Mouse (Mus musculus): ENCODE data around the gene Rasgef1b.

Rasgef1b gene

GRCm38 (mm10) chr5:99602244-99603023 is 126.4 kb downstream of the Rasgef1b start:
- no peak for DNase-seq (ENCODE audit: low read depth, low spot score)

GRCm38 (mm10) chr5:99599376-99599775 is 129.5 kb downstream of the Rasgef1b start:
- no peak for DNase-seq (ENCODE audit: low read depth, low spot score)

GRCm38 (mm10) chr5:99598470-99599110 is 130.3 kb downstream of the Rasgef1b start:
- DNase-seq (ENCODE audit: low read depth, low spot score), result no peak

GRCm38 (mm10) chr5:99597701-99598100 is 131.2 kb downstream of the Rasgef1b start:
- no peak for DNase-seq (ENCODE audit: low read depth, low spot score)

GRCm38 (mm10) chr5:99591348-99591747 is 137.5 kb downstream of the Rasgef1b start:
- no peak for DNase-seq (ENCODE audit: low read depth, low spot score)

GRCm38 (mm10) chr5:99590539-99590938 is 138.3 kb downstream of the Rasgef1b start:
- no peak for DNase-seq (ENCODE audit: low read depth, low spot score)

- DNase-seq (ENCODE audit: low read depth, low spot score), result no peak
Observed at GRCm38 (mm10) chr5:99587994-99588393, 140.9 kb downstream of the Rasgef1b start.

GRCm38 (mm10) chr5:99587589-99587988 is 141.3 kb downstream of the Rasgef1b start:
- DNase-seq (ENCODE audit: low read depth, low spot score), result no peak

GRCm38 (mm10) chr5:99586287-99586686 is 142.6 kb downstream of the Rasgef1b start:
- DNase-seq (ENCODE audit: low read depth, low spot score), result no peak

GRCm38 (mm10) chr5:99585166-99585898 is 143.5 kb downstream of the Rasgef1b start:
- DNase-seq (ENCODE audit: low read depth, low spot score), result no peak

GRCm38 (mm10) chr5:99584266-99584665 is 144.6 kb downstream of the Rasgef1b start:
- peak; percentile 29 for DNase-seq (ENCODE audit: low read depth, low spot score)

- DNase-seq (ENCODE audit: low read depth, low spot score), result no peak
Observed at GRCm38 (mm10) chr5:99582055-99582454, 146.8 kb downstream of the Rasgef1b start.

- DNase-seq (ENCODE audit: low read depth, low spot score), result peak; percentile 50
Observed at GRCm38 (mm10) chr5:99578692-99579091, 150.2 kb downstream of the Rasgef1b start.

- DNase-seq (ENCODE audit: low read depth, low spot score), result no peak
Observed at GRCm38 (mm10) chr5:99575897-99576296, 153.0 kb downstream of the Rasgef1b start.

GRCm38 (mm10) chr5:99564501-99565323 is 164.2 kb downstream of the Rasgef1b start:
- DNase-seq (ENCODE audit: low read depth, low spot score), result no peak

GRCm38 (mm10) chr5:99562096-99562495 is 166.8 kb downstream of the Rasgef1b start:
- DNase-seq (ENCODE audit: low read depth, low spot score), result no peak

GRCm38 (mm10) chr5:99559814-99560213 is 169.1 kb downstream of the Rasgef1b start:
- DNase-seq (ENCODE audit: low read depth, low spot score), result no peak

- DNase-seq (ENCODE audit: low read depth, low spot score), result no peak
Observed at GRCm38 (mm10) chr5:99558231-99558630, 170.6 kb downstream of the Rasgef1b start.

- peak; percentile 55 for DNase-seq (ENCODE audit: low read depth, low spot score)
Observed at GRCm38 (mm10) chr5:99552645-99553044, 176.2 kb downstream of the Rasgef1b start.

GRCm38 (mm10) chr5:99544664-99545494 is 184.0 kb downstream of the Rasgef1b start:
- no peak for DNase-seq (ENCODE audit: low read depth, low spot score)

All from R1 (cell line).